Mouse (Mus musculus) liver, adult (tissue): ENCODE results near the gene Wdr4.

ENCODE experiments used
- GATA4 ChIP-seq: IDR thresholded peaks from 2 replicates; pipeline ENCODE4 v1.6.1; 2014; ENCODE audit warnings: mild to moderate bottlenecking, low read length; ENCODE audit not compliant: insufficient replicate concordance

Gene Wdr4

DNA sequence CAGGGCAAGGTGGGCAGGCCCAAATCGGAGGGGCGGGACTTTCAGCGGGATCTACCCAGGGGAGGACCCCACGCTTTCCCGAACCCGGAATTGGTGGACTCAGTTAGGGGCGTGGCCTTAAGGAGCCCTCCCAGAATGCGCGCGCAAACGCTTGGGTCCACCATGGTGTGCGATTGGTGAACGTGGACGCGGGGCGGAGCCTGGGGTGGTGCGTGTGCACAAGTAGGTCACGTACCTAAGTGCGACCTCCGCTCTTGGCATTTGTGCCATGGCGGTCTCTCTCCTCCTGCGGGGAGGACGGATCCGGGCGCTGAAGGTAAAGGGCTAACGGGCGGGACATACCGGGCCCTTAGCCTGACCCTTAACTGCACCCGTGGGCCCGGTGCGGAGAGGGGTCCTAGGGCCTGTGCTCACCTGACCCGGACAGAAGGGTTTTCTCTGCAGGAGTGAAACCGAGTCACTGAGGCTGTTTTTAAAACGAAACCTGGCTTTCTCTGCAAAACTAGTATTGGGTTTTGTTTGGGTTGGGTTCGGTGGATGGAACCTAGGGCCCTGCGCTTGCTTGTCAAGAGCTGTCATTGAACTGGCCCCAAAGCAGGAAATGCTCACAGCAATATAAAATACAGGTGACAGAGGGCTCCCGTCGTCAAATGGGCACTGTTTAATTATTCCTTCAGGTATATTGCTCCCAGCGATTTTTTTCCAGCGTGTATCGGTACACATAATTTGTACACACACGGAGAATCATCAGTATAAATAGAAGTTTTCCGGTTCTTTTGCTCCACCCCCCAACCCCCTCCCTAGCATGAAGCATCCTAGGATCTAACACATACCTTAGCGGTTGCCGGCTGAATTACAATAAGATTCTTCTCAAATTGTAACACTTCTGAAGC, at the start of gene Wdr4, which contains the start of gene Ndufv3:
Gene Wdr4, minus strand, starts transcription at position 35 of the 893 bp plus-strand sequence.
Gene Ndufv3, plus strand, starts transcription at position 170 of the 893 bp plus-strand sequence.
- no peak for TF ChIP-seq GATA4

DNA sequence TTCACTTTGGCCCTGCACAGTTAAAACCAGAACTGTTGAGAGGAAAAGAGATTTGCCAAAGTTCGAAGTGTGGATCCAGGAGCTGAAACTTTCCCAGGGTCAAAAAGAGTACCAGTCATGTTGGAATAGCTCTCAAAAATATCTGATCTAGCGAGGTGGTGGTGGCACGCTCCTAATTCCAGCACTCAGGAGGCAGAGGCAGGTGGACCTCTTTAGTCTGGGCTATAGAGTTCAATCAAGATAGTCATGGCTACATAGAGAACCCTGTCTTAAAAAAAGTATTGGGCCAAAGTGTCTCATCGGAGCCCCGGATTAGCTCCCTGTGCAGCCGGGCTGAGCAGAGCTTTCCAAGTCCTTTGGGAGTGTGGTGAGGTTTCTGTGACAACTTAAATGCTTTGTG, 46.5 kb upstream of the Wdr4 start:
- TF ChIP-seq GATA4 = no peak

DNA sequence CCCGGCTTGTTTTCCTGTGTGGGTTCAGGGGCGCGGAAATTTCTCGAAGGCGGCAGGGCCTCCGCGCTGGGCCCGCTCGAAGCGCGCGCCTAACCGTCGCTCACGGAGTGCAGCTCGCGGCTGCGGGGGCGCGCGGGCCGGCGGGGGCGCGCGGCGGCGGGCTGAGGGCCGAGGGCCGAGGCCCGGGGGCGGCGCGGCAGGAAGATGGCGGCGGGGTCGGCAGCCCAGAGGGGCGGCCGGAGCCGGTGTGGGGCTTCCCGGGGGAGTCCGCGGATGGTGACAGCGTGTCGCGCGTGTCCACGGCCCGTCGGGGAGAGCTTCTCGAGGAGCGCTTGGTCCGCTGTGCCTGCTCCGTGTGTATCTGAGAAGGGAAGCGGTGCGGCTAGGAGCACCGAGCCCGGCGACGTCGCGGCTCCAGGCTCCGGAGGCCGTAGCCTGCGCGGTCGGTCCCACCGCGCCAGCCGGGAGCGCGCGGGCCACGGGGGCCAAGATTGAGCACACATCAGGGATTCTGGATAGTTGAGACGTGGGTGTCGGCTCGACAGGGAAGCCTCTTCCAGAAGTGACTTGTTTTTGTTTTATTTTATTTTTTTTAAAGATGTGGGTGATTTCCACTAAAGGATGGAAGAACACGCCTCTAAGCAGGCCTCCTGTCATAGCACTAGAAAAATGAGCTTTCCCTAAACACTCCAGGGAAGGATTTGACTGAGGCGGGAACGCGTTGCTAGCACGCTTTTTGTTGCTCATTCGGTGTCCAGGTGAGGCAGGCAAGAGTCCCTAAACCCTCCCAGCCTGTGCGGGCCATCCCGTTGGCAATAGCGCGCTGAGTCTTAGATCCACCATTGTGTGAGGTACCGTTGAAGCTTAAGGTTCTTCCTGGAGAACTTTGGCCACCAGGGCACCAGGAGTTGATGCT, 45.6 kb upstream of the Wdr4 start:
- TF ChIP-seq GATA4 = no peak

DNA sequence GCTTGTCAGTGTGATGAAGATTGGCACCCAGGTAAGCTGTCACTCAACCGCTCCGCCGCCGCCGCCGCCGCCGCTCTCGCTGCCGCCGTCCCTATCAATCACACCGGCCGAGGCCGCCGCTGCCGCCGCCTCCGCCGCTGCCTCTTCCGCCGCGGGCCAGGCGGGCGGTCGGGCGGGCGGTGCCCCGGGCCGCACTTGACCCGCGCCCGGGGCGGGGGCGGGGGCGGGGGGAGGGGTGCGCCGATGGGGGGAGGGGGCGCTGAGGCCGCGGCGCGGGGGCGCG, 45.0 kb upstream of the Wdr4 start:
- no peak for TF ChIP-seq GATA4

DNA sequence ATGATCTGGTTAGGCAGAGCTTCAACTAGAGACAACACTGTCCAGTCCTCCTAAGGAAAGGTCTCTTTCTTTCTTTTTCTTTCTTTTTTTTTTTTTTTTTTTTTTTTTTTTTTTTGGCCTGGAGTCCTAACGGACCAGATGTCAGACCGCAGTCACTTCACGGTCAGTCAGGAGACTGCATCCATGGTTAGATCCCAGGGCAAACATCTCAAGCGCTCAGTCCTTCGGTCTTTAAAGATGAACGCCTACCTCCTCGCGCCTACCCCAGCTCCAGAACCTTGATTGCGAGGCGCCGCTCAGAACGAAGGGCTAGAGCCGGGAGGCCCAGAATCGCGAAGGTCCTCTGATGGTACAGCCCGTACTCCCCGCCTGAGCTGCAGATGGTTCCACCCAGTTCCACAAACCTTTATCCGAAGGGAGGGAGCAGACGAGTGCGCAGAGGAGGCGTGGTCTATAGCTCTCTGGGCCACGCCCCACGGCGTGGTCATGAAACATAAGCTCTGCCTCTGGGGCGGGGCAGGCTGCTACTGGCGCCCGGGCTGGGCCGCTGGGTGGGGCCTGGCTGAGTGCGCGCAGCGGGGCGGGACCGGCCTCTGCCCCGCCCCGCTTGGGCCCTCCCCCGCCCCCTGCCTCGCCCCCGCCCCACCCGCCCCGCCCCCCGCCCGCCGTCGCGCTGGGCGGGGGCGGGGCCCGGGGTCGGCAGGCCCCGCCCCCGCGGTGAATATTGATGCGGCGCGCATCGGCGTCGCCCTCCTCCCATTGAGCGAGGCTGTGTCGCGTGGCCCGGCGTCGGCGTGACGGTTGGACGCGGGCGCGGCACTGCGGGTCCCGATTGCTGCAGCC, 44.5 kb upstream of the Wdr4 start, which contains the start of gene Pknox1:
Gene Pknox1, plus strand, starts transcription at position 720 of the 843 bp plus-strand sequence.
- TF ChIP-seq GATA4 = no peak; the same call in 1 of the 2 replicates

DNA sequence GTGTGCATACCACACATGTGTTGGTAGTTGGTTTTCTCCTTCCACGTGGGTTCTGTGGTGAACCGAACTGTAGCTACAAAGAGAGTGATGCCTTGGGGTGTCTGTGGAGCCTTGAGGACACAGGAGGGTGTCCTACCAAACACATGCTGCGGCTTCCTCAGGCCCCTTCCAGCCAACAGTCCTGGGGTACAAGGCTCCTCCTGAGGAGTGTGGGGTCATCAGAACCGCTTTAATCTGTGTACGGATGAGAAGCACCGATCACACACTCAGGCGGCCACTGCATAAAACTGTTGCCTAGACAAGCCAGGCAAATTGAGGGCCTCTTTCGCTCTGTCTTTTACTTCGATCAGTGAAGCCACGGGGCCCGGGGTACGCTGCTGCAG, 43.8 kb upstream of the Wdr4 start:
- no peak for TF ChIP-seq GATA4

DNA sequence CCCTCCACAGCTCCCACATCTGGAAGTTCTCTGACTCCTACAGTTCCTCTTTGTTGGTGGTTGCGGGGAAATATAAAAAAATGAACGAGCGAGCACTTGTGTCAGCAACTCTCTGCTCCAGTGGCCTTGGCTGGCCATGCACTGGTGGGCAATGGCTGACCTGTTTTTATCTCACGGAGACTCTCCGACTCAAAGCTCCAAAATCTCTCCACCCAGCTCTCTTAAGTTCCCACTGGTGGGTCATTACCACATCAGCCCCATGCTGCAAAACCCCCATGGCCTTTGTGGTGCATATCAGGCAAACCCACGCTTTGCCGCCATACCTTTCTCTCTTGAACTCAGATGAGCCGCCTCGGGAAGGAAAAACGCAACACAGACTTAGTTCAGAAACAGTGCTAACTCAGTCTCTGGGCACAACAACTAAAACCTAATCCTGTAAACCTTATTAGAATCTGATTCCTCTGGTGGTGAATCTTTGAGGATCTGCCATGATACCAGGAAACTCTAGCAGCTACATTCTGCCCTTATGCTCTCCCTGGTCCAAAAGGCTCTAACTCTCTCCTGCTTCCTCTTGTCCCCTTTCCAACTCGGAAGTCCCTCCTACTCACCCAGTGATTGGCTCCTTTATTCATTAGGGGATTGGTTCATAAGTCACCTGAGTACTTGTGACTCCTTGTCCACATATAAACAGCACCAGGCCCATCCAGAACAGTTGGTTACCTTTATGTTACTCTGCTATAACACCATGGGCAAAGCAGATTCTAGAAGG, 39.4 kb upstream of the Wdr4 start:
- TF ChIP-seq GATA4 = no peak

DNA sequence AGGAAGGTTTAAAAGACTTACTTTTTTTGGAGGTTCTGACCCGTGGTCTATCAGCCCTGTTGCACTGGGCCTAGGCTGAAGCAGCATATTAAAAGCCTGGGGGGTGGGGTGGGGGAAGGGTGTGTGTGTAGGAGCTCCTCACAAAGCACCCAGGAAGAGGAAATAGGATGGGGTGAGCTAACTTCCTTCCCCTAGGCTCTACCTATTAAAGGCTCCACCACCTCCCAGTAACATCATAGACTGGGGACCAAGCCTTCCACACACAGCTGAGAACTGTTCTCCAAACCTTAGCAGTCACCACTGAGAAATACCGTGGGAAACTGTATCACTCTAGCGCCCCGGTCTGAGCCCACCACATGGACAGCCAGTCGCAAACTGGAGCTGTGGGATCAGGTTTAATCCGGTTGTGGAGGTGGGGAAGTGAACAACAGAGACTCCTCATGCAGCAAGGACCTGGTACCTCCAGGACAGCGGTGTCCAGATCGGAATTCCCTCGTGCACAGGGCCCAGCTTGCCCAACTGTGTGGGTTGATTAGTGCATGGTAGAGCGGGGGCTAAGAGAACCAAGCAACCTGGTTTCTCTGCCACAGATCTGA, 38.3 kb upstream of the Wdr4 start:
- no peak for TF ChIP-seq GATA4

DNA sequence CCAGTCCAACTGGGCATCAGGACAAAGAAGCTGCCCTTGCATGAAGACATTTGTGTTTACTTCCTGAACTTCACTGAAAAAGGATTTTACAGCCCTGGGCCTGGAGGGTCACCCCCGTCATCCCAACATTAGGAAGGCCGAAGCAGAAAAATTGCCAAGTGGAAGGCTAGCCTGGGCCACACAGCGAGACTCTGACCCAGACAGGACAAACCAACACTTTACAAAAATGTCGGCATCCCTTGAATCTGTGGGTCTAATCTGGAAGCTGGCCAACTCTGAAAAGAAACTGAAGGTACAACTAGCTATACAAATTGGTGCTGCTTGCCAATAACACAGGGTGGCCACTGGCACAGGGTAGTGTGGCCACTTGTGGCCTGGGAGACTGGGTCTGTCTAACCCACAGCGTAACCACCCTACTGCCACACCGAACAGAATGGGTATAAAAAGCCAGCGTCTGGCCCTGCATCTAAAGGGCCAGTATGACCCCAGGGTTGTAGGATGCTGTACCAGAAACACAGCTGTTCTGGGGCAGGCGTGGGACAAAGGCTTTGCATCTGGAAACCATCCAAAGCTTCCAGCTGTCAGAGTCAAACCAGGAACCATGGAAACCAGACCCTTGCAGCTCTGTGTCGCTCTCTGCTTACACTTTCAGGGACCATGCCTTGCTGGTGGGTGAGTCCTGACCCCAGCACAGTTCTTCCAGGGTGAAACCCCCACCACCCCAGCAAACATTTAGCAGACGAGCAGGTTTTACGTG, 37.5 kb upstream of the Wdr4 start:
- no peak for TF ChIP-seq GATA4

DNA sequence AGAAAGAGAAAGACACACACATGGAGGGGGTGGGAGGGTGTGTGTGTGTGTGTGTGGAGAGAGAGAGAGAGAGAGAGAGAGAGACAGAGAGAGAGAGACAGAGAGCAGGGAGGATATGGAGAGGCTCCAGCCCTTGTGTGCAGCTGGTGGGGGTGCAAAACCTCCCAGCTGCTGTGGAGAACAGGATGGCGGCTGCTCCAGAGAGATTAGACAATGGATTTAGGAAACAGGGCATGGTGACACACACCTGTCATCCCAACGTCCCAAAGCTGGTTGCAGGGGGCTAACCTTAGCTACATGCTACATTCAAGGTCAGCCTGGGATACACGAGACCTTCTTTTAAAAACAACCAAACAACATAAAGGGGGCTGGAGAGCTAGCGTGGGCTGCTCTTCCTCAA, 36.5 kb upstream of the Wdr4 start:
- no peak for TF ChIP-seq GATA4

DNA sequence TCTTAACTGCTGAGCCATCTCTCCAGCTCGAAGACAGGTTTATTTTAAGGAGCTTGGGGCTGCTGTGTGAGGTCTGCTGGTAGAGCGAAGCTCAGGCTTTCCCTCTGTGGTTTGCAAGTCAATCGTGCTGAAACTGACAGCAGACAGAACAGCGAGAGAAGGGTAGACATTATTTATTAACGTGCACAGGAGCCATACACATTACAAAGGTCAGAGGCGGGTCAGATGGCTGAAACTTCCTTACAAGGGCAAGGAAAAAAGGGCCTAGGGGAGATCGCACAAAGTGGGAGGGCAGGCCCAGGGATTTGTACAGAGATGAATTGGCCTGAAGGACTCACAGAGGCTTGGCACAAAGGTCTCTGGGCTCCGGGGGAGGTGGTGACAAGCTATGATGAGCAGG, 29.6 kb upstream of the Wdr4 start:
- no peak for TF ChIP-seq GATA4

DNA sequence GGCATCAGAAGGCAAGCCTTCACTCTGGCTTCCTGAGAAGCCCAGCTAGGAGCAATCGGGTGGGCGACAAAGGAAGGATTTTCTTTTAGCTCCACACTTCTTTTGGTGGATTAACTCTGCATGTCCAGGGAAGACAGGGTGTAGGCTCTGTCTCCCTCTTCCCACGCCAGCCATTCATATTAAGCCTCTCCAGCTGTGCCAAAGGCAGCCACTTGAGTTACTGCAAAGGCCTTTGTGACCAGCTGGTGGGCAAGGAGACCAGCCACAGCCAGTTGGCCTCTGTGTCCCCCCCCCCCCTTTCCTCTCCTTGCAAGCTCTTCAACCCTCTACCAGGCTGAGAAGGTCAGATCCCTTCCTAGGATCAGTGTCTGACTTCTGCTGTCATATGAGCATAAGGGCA, 28.2 kb upstream of the Wdr4 start:
- no peak for TF ChIP-seq GATA4

DNA sequence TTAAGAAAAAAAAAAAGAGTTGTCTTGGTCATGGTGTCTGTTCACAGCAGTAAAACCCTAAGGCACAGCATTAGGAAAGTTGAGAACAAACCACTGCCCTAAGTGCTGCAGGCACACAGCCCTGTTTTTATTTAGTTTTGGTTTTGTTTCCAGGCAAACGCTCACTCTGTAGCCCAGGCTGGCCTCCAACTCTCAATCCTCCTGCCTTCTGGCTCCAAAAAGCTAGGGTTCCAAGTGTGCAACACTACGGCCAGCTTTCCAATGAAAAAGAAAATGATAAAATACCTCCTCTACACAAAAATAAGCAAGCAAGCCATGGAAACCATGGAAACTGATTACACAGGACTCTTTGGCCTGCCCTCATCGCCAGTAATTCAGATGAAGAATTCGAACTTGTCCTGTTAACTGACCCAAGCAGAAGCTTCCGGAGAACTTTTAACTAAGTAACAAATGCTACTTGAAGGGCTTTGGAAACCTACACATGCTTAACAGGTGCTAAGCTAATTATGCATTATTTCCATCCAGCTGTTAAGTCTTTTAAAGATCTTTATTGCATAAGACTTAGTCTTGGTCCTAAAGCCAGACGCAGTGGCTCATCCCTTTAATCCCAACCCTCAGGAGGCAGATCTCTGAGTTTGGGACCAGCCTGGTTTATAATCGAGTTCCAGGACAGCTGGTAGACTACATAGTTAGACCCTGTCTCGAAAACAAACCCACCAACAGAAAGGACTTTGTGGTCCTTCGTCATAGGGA, 26.8 kb upstream of the Wdr4 start:
- no peak for TF ChIP-seq GATA4

DNA sequence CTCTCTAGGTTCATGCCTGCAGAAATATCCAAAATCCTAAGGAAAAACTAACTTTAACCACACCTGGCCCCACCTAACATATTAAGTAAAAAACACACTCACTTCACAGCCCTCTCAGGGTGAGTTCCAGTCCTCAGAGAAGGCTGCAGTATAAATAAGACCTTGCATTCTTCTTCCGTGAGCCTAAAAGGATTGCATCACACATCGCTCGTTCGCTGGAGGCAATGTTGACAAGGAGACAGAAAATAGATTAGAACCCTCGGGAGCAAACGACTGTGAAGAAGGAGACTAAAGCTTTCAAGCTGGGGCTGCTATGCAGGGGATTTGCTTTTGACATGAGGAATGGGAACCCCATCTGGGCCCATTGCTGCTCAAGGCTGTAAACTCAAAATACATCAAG, 23.8 kb upstream of the Wdr4 start:
- no peak for TF ChIP-seq GATA4
